Mouse (Mus musculus): ENCODE results near the gene Ust.

- TF ChIP-seq CTCF (conservative IDR thresholded peaks at IDR 0.05; ENCODE audit: insufficient read depth, insufficient read length, low read depth, low read length), result no peak
- no peak for TF ChIP-seq POLR2A (IDR thresholded peaks at IDR 0.05; ENCODE audit: low read depth, low read length)
These were observed 23.0 kb downstream of the Ust start for GRCm38 (mm10) chr10:8495543-8496141.
